Mouse (Mus musculus) G1E (cell line): Measurements from ENCODE around the gene Smoc2.

Source experiments
- CTCF ChIP-seq: IDR thresholded peaks from 2 replicates; pipeline ENCODE4 v1.5.1; 2012; ENCODE audit warnings: low read depth, low read length, inconsistent platforms, mixed read lengths
- GATA1 ChIP-seq: IDR thresholded peaks from 2 replicates; pipeline ENCODE4 v1.6.1; 2012; ENCODE audit warnings: borderline replicate concordance, low read length, inconsistent platforms, mixed read lengths

DNA sequence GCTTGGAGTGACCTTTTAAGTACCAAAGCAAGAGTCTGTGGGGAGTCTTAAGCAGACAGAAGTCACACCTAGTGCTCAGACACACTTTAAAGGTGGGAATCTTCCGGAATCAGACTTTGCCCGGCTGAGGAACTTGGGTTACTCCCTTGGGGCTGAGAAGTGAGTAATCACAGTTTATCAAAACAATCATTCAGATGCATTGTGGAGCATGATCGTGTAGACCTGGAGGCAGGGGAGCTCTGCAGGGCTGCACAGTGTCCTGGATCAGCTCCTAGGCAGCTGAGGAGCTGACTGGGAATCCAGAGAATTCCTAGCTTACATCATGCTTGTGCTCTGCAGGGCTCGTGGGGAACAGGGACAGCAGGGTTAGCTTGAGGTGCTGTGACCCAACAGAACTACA is 104.7 kb downstream of the Smoc2 start:
- TF ChIP-seq GATA1 (no peak), CTCF (no peak)
